Comparison of ENCODE assay signal across 18 mouse cellular contexts in genomic region chr7:98469089-98469488, GRCm38 (mm10). TPM values are rescaled to one million over a fixed set of nuclear protein-coding genes. Genes with fewer than 3 reads are reported as not detected.
DNase-seq lines count a peak whose midpoint lies in the region; ATAC-seq lines count a peak whose summit lies in the region.
"Had no signal": no experiment of that assay in that cellular context is flagged by ENCODE, and none has a peak within 500 bp of the region (broad histone marks: within the 10 kb centered on the region; RNA-seq: fewer than 3 reads in every experiment).

No protein-coding gene starts in this region.

- no peaks in the 10 kb centered on the region for H3K36me3 ChIP-seq in limb, embryonic 10.5 days
- no peaks in the 10 kb centered on the region for H3K36me3 ChIP-seq in heart, embryonic 10.5 days
- H3K36me3 ChIP-seq in midbrain, embryonic 16.5 days (ENCODE audit: control insufficient read depth, insufficient read depth, low read length): no peaks in the 10 kb centered on the region

- H3K9ac ChIP-seq in midbrain, embryonic 16.5 days (ENCODE audit: low read depth, low read length): no peak overlapping the region
- H3K9ac ChIP-seq: forebrain, embryonic 13.5 days had no signal

- peak overlapping the region; percentile 27; the same call in 1 of the 2 replicates for H3K27ac ChIP-seq in limb, embryonic 10.5 days
- no peak overlapping the region for H3K27ac ChIP-seq in heart, embryonic 10.5 days
- H3K27ac ChIP-seq in midbrain, embryonic 16.5 days (ENCODE audit: low read length): no peak overlapping the region
- H3K27ac ChIP-seq: forebrain, embryonic 13.5 days had no signal

- H3K27me3 ChIP-seq in limb, embryonic 10.5 days (ENCODE audit: low read depth, poor library complexity, severe bottlenecking): no peaks in the 10 kb centered on the region
- 0 out of 2 replicates have a peak, but pooled peaks cover 10% of the 10 kb centered on the region for H3K27me3 ChIP-seq in heart, embryonic 10.5 days (ENCODE audit: insufficient read depth, poor library complexity, severe bottlenecking)
- H3K27me3 ChIP-seq in midbrain, embryonic 16.5 days (ENCODE audit: control insufficient read depth, insufficient read depth, low read depth, low read length): no peaks in the 10 kb centered on the region
- H3K27me3 ChIP-seq: forebrain, embryonic 13.5 days had no signal

- H3K9me3 ChIP-seq in limb, embryonic 10.5 days (replicated peaks): no peaks in the 10 kb centered on the region
- no peaks in the 10 kb centered on the region for H3K9me3 ChIP-seq in heart, embryonic 10.5 days
- no peaks in the 10 kb centered on the region for H3K9me3 ChIP-seq in midbrain, embryonic 16.5 days (replicated peaks; ENCODE audit: control insufficient read depth, low read length, poor library complexity, severe bottlenecking)
- H3K9me3 ChIP-seq: forebrain, embryonic 13.5 days had no signal

- no peak overlapping the region for H3K4me3 ChIP-seq in limb, embryonic 10.5 days
- H3K4me3 ChIP-seq in heart, embryonic 10.5 days: no peak overlapping the region
- H3K4me3 ChIP-seq in midbrain, embryonic 16.5 days (ENCODE audit: low read depth, low read length): no peak overlapping the region
- H3K4me3 ChIP-seq: forebrain, embryonic 13.5 days had no signal

- ATAC-seq in midbrain, embryonic 16.5 days: no peak
- ATAC-seq: forebrain, embryonic 13.5 days had no signal

- no peak overlapping the region for H3K4me2 ChIP-seq in midbrain, embryonic 16.5 days (ENCODE audit: low read length)
- H3K4me2 ChIP-seq: forebrain, embryonic 13.5 days had no signal

- 62% methylated on average over 3 of the region's 3 CpGs for whole genome bisulfite sequencing in limb, embryonic 10.5 days
- WGBS in heart, embryonic 10.5 days: 50% methylated on average over 3 of the region's 3 CpGs
- WGBS in midbrain, embryonic 16.5 days: 73% methylated on average over 3 of the region's 3 CpGs

- peaks cover 13% of the 10 kb centered on the region for H3K4me1 ChIP-seq in limb, embryonic 10.5 days
- peaks cover 18% of the 10 kb centered on the region; the same call in 1 of the 2 replicates for H3K4me1 ChIP-seq in heart, embryonic 10.5 days
- H3K4me1 ChIP-seq in midbrain, embryonic 16.5 days (ENCODE audit: control insufficient read depth, insufficient read depth, low read length): no peaks in the 10 kb centered on the region
- H3K4me1 ChIP-seq: forebrain, embryonic 13.5 days had no signal

- peak; percentile 27 to 45 for DNase-seq in adrenal gland, postnatal 36 days
- no peak for DNase-seq in adrenal gland, adult 18-20 months (ENCODE audit: low spot score in 2 of 2)
- DNase-seq in NIH3T3 (ENCODE audit: low read depth): peak; percentile 71
- no peak for DNase-seq in limb, embryonic 10.5 days (ENCODE audit: low spot score)
- peak; percentile 69 for DNase-seq in thymus, postnatal 14 days
- DNase-seq in heart, embryonic 10.5 days (ENCODE audit: low spot score): no peak
- DNase-seq in adipocyte (ENCODE audit: low spot score): no peak
- DNase-seq: cerebellum, postnatal 36 days; heart, adult 11 months; heart, postnatal 14 days; kidney, postnatal 25 days; lung, adult 18-20 months; right cerebral cortex, postnatal 25 days had no signal

RNA-seq across cellular contexts. Expression of gene Lrrc32, which starts 20.0 kb away (rescaled TPM):
- total RNA-seq in adrenal gland, postnatal 36 days (2021): 10 to 100 TPM; 17.3 to 21.1 TPM
- 10 to 100 TPM; 12.7 to 28.1 TPM for total RNA-seq in adrenal gland, adult 18-20 months (2021)
- polyA plus RNA-seq in limb, embryonic 10.5 days (2016; fragmentation: Nextera tagmentation; extraction: Ambion mirVana): 2.8 and 3.6 TPM in 2 replicates
- polyA plus RNA-seq in heart, embryonic 10.5 days (2016; fragmentation: Nextera tagmentation; extraction: Ambion mirVana): 4.8 and 7.3 TPM in 2 replicates
- 4.6 and 4.8 TPM in 2 replicates for polyA plus RNA-seq in midbrain, embryonic 16.5 days (2015; fragmentation: Nextera tagmentation; extraction: Ambion mirVana)

RNA-seq across cellular contexts. Expression of gene Gucy2d, which starts 28.9 kb away (rescaled TPM):
- not detected for total RNA-seq in adrenal gland, postnatal 36 days (2021)
- total RNA-seq in adrenal gland, adult 18-20 months (2021): not detected
- polyA plus RNA-seq in limb, embryonic 10.5 days (2016; fragmentation: Nextera tagmentation; extraction: Ambion mirVana): 0.05 TPM in 1 of 2 replicates, not detected in the other
- not detected in 2 replicates for polyA plus RNA-seq in heart, embryonic 10.5 days (2016; fragmentation: Nextera tagmentation; extraction: Ambion mirVana)
- 0.05 TPM in 1 of 2 replicates, not detected in the other for polyA plus RNA-seq in midbrain, embryonic 16.5 days (2015; fragmentation: Nextera tagmentation; extraction: Ambion mirVana)
- total RNA-seq: layer of hippocampus, postnatal 25 days had no signal
- polyA plus RNA-seq: forebrain, embryonic 13.5 days; intestine, embryonic 14.5 days; limb, embryonic 11.5 days had no signal

Comparison
In these comparisons a context has a peak if more than half of its experiments do, and no peak if none do; other contexts are left out.
1. DNase-seq: peak in adrenal gland, postnatal 36 days (2 of 2), NIH3T3 (single experiment) and thymus, postnatal 14 days (single experiment); none in adrenal gland, adult 18-20 months (0 of 2), limb, embryonic 10.5 days (single experiment), heart, embryonic 10.5 days (single experiment) and adipocyte (single experiment).